Mouse (Mus musculus): ENCODE measurements at regions not wholly inside any gene's neighbourhood (a gene's known extent, or its start where the extent isn't known, plus 50 kb on each side); places are given as distances from the start of the nearest gene placed in this dataset.

DNA sequence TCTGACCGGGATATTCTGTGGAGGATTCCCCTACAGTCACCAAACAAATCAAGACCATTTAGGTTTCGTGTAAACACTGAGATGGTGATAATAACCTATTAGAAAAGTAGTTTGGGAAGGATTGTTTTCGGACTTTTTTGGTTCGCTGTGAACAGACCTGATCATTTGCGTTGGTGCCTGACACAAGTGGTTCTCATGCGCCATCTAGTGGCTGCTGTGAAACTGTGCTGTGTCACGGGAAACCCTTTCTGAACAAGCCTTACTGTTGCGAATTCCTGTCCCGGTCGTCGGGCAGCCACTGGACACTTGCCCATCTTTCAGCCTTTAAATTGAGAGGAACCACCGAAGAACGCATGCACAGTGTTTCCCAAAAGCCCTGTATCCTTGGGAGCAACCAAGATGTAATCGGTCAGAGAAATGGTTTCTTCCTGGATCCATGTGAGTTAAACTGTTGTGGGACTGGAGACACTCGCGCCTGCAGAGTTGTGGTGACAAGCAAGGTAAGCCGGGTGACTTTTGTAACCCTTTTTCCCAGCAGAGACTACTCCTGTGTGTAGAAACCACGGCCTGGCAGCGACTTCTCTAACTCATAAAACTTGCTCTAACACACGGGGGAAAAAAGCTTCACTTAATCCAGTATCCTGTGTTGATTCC is 82.0 kb downstream of the Fam204a start:
- no peak for TF ChIP-seq TBP (conservative IDR thresholded peaks at IDR 0.05; ENCODE audit: low read depth, low read length)
- peak; percentile 92 for TF ChIP-seq SMC3 (IDR thresholded peaks at IDR 0.05; ENCODE audit: low read depth, low read length)
- no peak for TF ChIP-seq MAZ (IDR thresholded peaks at IDR 0.05; ENCODE audit: low read depth, low read length)
- no peak for TF ChIP-seq E2F4 (IDR thresholded peaks at IDR 0.05; ENCODE audit: insufficient replicate concordance, low read depth, low read length)
- TF ChIP-seq TCF12 (IDR thresholded peaks at IDR 0.05; ENCODE audit: low read depth, low read length), result no peak
- no peak for TF ChIP-seq POLR2A (IDR thresholded peaks at IDR 0.05; ENCODE audit: low read depth, low read length)
- peak; percentile 78 to 93 for TF ChIP-seq CTCF (conservative IDR thresholded peaks at IDR 0.05 in 1 of 2, IDR thresholded peaks at IDR 0.05 in 1 of 2; ENCODE audit: low read depth in 2 of 2, low read length in 2 of 2)
- no peak for TF ChIP-seq MXI1 (IDR thresholded peaks at IDR 0.05; ENCODE audit: low read depth, low read length)
- TF ChIP-seq RCOR1 (conservative IDR thresholded peaks at IDR 0.05; ENCODE audit: low read depth, low read length), result no peak
- TF ChIP-seq MEF2A (IDR thresholded peaks at IDR 0.05; ENCODE audit: borderline replicate concordance, low read depth, low read length), result no peak
